Mouse (Mus musculus) intestine, embryonic 14.5 days (tissue): ENCODE results near the gene Anapc15. TPM values are rescaled to one million over a fixed set of nuclear protein-coding genes. Genes with fewer than 3 reads are reported as not detected.

Source experiments
- ATAC-seq: fragments of 200-750 bp; cut with Nextera tagmentation; replicated peaks from 2 replicates; pipeline ENCODE4 v1.8.0; 2017; ENCODE audit warnings: low read depth, moderate number of reproducible peaks, moderate TSS enrichment, moderate library complexity; ENCODE audit not compliant: low FRiP score, low TSS enrichment
- DNase-seq: peaks from one replicate; pipeline ENCODE4 v3.0.0-alpha.2; 2018; ENCODE audit warnings: low spot score
- H3K27ac ChIP-seq: fragments of 300-500 bp; sonication (generic); 2 replicates; pipeline ENCODE4 v1.5.1; 2014; ENCODE audit warnings: low read depth, mild to moderate bottlenecking, control low read depth
- H3K27me3 ChIP-seq: fragments of 300-500 bp; sonication (generic); replicated peaks from 2 replicates; pipeline ENCODE4 v1.6.1; 2014; ENCODE audit warnings: low read length, control low read depth; ENCODE audit not compliant: control insufficient read depth, insufficient read depth
- H3K36me3 ChIP-seq: fragments of 300-500 bp; sonication (generic); 2 replicates; pipeline ENCODE4 v1.6.1; 2014; ENCODE audit warnings: low read length, control low read depth; ENCODE audit not compliant: control insufficient read depth, insufficient read depth
- H3K4me1 ChIP-seq: fragments of 300-500 bp; sonication (generic); replicated peaks from 2 replicates; pipeline ENCODE4 v1.6.1; 2014; ENCODE audit warnings: low read length, control low read depth, mixed read lengths; ENCODE audit not compliant: control insufficient read depth, insufficient read depth
- H3K4me2 ChIP-seq: fragments of 300-500 bp; sonication (generic); 2 replicates; pipeline ENCODE4 v1.6.1; 2014; ENCODE audit warnings: low read length
- H3K4me3 ChIP-seq: fragments of 300-500 bp; sonication (generic); 2 replicates; pipeline ENCODE4 v1.5.1; 2014; ENCODE audit warnings: low read depth, low read length, control low read depth, mixed read lengths
- H3K9ac ChIP-seq: fragments of 300-500 bp; sonication (generic); 2 replicates; pipeline ENCODE4 v1.6.1; 2014; ENCODE audit warnings: mild to moderate bottlenecking, low read length
- H3K9me3 ChIP-seq: fragments of 300-500 bp; sonication (generic); 2 replicates; pipeline ENCODE4 v1.6.1; 2016; ENCODE audit warnings: low read length, control low read depth; ENCODE audit not compliant: control insufficient read depth
- WGBS: fragments of 180-500 bp; shearing (Covaris S2); extraction: QIAGEN DNeasy Blood & Tissue Kit; methylation state at CpG from one replicate; pipeline ENCODE4 v1.1.7; 2014; 5-methylcytosine and 5-hydroxymethylcytosine counted together
- polyA plus RNA-seq: library from polyadenylated mRNA; unstranded; fragments of >200 nt; fragmentation: Nextera tagmentation; extraction: Ambion mirVana; gene quantifications from 2 replicates; pipeline ENCODE4 v1.2.1, GENCODE M21; 2014

Gene Anapc15
- polyA plus RNA-seq, 1 experiment from 2014 or later = 71.3 TPM

- no peak overlapping the region for H3K4me2 ChIP-seq
- ATAC-seq (no peak), DNase-seq (no peak)
- H3K9ac ChIP-seq = no peak overlapping the region
- H3K27me3 ChIP-seq = no peaks in the 10 kb centered on the region
- no peaks in the 10 kb centered on the region for H3K9me3 ChIP-seq
- H3K4me3 ChIP-seq = no peak overlapping the region
- H3K36me3 ChIP-seq = 0 out of 2 replicates have a peak, but pooled peaks cover 6% of the 10 kb centered on the region
- H3K4me1 ChIP-seq = peaks cover 17% of the 10 kb centered on the region
- 92% methylated on average over 10 of the region's 10 CpGs for WGBS
- no peak overlapping the region for H3K27ac ChIP-seq
Observed at GRCm38 (mm10) chr7:101901969-101902368, 38.5 kb downstream of the Anapc15 start.

GRCm38 (mm10) chr7:101902846-101903245 is 39.3 kb downstream of the Anapc15 start:
- Histone ChIP-seq H3K27ac (no peak overlapping the region), H3K4me2 (no peak overlapping the region), H3K4me3 (no peak overlapping the region), H3K9me3 (no peaks in the 10 kb centered on the region), H3K27me3 (no peaks in the 10 kb centered on the region), H3K36me3 (0 out of 2 replicates have a peak, but pooled peaks cover 6% of the 10 kb centered on the region), H3K4me1 (peaks cover 15% of the 10 kb centered on the region), H3K9ac (no peak overlapping the region)
- DNase-seq (no peak), ATAC-seq (no peak)

DNA sequence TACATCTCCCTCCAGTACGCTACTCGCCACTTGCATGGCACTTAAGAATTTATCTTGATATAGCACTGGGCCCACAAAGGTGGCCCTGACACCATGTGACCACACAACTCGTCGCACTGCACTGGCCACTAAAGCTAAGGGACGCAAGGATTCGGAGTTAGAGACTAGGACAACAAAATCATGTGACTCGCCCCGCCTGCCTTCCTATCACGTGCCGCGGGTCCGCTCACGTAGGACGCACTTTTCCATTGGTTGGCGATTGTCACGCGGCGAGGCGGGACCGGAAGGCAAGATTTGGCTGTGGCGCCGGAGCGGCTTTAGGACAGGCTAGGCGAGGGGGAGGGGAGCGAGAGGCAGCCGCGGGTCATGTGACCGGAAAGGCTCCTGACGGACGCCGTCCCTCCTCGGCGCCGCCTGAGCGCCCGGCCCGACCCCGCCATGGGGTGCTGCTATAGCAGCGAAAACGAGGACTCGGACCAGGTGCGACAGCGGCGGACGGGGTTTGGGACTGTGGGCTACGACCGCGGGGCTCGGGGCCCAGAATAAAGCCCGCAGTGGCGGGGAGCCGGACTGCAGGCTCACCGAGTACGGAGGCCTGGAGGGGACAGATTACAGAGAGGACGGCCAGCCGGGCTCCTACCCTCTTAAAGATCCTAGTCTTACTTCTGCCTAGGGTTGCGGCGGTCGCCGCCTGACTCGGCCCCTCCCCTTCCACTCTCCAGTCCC is 42.2 kb downstream of the Anapc15 start, which contains the start of gene Lamtor1:
Lamtor1 (plus strand) TSS at position 344 of the 726 bp plus-strand sequence.
- DNase-seq = peak; percentile 98
- ATAC-seq = peak; percentile 99
- Histone ChIP-seq H3K4me2 (peak within 1 kb of the TSS; percentile 90), H3K4me1 (peaks cover 21% of the 10 kb centered on the region), H3K27me3 (no peaks in the 10 kb centered on the region), H3K27ac (peak within 1 kb of the TSS; percentile 96), H3K9me3 (no peaks in the 10 kb centered on the region), H3K9ac (peak within 1 kb of the TSS; percentile 90), H3K36me3 (peaks cover 15% of the 10 kb centered on the region), H3K4me3 (peak within 1 kb of the TSS; percentile 93)
- WGBS = 0% methylated on average over 55 of the region's 61 CpGs

DNA sequence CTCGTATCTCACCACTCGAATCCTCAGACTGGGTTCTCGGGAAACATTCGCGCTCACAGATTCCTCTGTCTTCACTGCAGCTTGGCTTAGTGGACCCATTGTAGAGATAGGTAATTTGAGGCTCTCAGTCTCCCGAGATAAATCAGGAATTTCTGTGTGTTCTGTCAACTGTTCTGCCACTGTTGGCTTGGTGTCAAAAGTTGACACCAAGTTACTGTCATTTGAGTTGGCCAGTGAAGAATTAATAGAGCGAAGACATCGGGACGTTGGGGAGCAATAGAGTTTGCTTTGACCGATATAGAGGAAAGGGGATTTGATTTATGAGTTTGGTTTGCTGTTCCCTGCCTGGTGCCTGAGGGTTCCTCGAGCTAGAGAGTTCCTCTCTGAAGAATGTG is 42.8 kb downstream of the Anapc15 start, which contains the start of gene Tomt:
Tomt (minus strand) TSS at position 73 of the 395 bp plus-strand sequence.
- H3K27ac ChIP-seq = peak within 1 kb of the TSS; percentile 96
- H3K36me3 ChIP-seq = peaks cover 21% of the 10 kb centered on the region
- H3K4me1 ChIP-seq = peaks cover 21% of the 10 kb centered on the region
- WGBS = 14% methylated on average over 11 of the region's 11 CpGs
- no peaks in the 10 kb centered on the region for H3K27me3 ChIP-seq
- H3K4me3 ChIP-seq = peak within 1 kb of the TSS; percentile 93
- H3K9ac ChIP-seq = peak within 1 kb of the TSS; percentile 90
- no peaks in the 10 kb centered on the region for H3K9me3 ChIP-seq
- peak within 1 kb of the TSS; percentile 90 for H3K4me2 ChIP-seq
- ATAC-seq (no peak), DNase-seq (no peak)

GRCm38 (mm10) chr7:101906696-101907095 is 43.2 kb downstream of the Anapc15 start:
- peak overlapping the region; percentile 90 for H3K9ac ChIP-seq
- H3K4me1 ChIP-seq = peaks cover 21% of the 10 kb centered on the region
- H3K4me3 ChIP-seq = peak overlapping the region; percentile 93
- no peak for DNase-seq
- ATAC-seq = no peak
- no peaks in the 10 kb centered on the region for H3K27me3 ChIP-seq
- peaks cover 25% of the 10 kb centered on the region for H3K36me3 ChIP-seq
- H3K4me2 ChIP-seq = peak overlapping the region; percentile 90
- no peaks in the 10 kb centered on the region for H3K9me3 ChIP-seq
- 73% methylated on average over 8 of the region's 8 CpGs for WGBS
- H3K27ac ChIP-seq = no peak overlapping the region; the same call in 1 of the 2 replicates

- Histone ChIP-seq H3K4me3 (no peak overlapping the region), H3K27ac (no peak overlapping the region), H3K27me3 (no peaks in the 10 kb centered on the region), H3K9ac (0 out of 2 replicates have a peak overlapping the region, but pooled peaks have one; percentile 1), H3K9me3 (no peaks in the 10 kb centered on the region), H3K36me3 (peaks cover 41% of the 10 kb centered on the region), H3K4me2 (no peak overlapping the region), H3K4me1 (peaks cover 21% of the 10 kb centered on the region)
- no peak for ATAC-seq
- 82% methylated on average over 4 of the region's 4 CpGs for WGBS
- DNase-seq = no peak
Observed at GRCm38 (mm10) chr7:101908367-101908766, 44.9 kb downstream of the Anapc15 start.

DNA sequence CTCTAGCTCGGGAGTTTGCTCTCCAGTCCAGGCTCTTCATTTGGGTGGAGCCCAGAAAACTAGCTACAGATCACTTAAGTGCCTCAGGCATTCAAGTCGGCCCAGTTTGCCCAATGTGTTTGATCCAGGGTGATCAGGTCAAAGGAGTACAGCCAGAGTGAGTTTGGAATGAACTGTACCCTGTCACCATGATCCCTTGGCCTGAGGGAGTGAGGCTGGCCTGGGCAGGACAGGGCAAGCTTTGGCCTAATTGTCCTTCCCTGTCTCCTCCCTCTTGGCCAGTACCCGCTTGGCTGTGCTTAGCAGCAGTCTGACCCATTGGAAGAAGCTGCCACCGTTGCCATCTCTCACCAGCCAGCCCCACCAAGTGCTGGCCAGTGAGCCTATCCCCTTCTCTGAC is 46.6 kb downstream of the Anapc15 start:
- H3K4me1 ChIP-seq = peaks cover 18% of the 10 kb centered on the region
- ATAC-seq (no peak), DNase-seq (no peak)
- H3K9ac ChIP-seq = no peak overlapping the region
- no peaks in the 10 kb centered on the region for H3K27me3 ChIP-seq
- no peaks in the 10 kb centered on the region for H3K9me3 ChIP-seq
- no peak overlapping the region for H3K27ac ChIP-seq
- no peak overlapping the region for H3K4me2 ChIP-seq
- H3K36me3 ChIP-seq = peaks cover 53% of the 10 kb centered on the region
- WGBS = 78% methylated on average over 4 of the region's 4 CpGs
- no peak overlapping the region for H3K4me3 ChIP-seq

- ATAC-seq = no peak
- DNase-seq = no peak
- H3K4me2 ChIP-seq = no peak overlapping the region
- H3K4me1 ChIP-seq = peaks cover 8% of the 10 kb centered on the region; the same call in 1 of the 2 replicates
- no peaks in the 10 kb centered on the region for H3K9me3 ChIP-seq
- 67% methylated on average over 3 of the region's 3 CpGs for WGBS
- H3K27me3 ChIP-seq = no peaks in the 10 kb centered on the region
- H3K4me3 ChIP-seq = no peak overlapping the region
- H3K9ac ChIP-seq = no peak overlapping the region
- H3K27ac ChIP-seq = no peak overlapping the region
- H3K36me3 ChIP-seq = peaks cover 53% of the 10 kb centered on the region
Observed at GRCm38 (mm10) chr7:101911982-101912381, 48.5 kb downstream of the Anapc15 start.

- H3K4me2 ChIP-seq = no peak overlapping the region
- ATAC-seq (peak; percentile 60; the same call in 1 of the 2 replicates), DNase-seq (peak; percentile 92)
- no peak overlapping the region for H3K27ac ChIP-seq
- H3K4me1 ChIP-seq = no peaks in the 10 kb centered on the region
- H3K9me3 ChIP-seq = no peaks in the 10 kb centered on the region
- H3K36me3 ChIP-seq = peaks cover 14% of the 10 kb centered on the region
- no peak overlapping the region for H3K4me3 ChIP-seq
- WGBS = 14% methylated on average over 1 of the region's 1 CpGs
- no peak overlapping the region for H3K9ac ChIP-seq
- no peaks in the 10 kb centered on the region for H3K27me3 ChIP-seq
Observed at GRCm38 (mm10) chr7:101918071-101918470, 54.6 kb downstream of the Anapc15 start.
